Mouse (Mus musculus): ENCODE results near the gene Tmcc2. TPM values are rescaled to one million over a fixed set of nuclear protein-coding genes. Genes with fewer than 3 reads are reported as not detected.

Gene Tmcc2
- polyA plus RNA-seq, 1 experiment from 2014 or later, result 26.1 TPM

DNA sequence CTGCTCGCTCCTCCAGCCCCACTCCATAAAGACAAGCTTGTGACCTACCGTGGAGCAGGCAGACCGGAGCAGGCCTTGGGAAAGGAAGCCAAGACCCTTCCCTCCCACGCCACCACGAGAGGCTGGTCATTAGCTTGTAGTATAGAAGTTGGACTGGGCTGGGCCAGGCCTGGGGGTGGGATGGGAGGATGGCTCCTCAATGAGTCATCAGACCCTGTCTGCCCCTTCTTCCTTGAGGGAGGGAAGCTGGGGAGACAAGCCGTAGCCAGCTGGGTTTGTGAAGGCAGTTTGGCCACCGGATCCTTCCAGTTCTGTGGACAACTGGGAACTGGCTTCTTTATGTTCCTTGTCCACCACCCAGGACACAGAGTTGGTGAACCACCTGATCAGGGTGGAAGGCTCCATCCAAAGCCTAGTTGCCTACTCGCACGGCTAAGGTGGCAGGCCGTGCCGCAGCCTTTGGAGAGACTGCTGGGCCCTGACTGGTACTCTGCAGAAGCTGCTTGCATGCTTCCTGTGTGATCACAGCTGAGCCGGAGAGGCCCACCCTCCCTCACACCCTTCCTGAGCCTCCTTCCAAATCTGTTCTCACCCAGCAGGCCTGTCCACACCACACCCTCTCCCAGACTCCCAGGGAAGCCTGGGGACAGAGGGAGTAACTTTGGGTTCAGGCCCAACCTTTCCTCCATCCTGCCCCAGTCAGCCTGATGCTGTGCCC is 44.8 kb downstream of the Tmcc2 start:
- peak; percentile 43; the same call in 1 of the 2 replicates for ATAC-seq
- no peak overlapping the region for H3K9ac ChIP-seq (replicated peaks)
- H3K4me2 ChIP-seq (replicated peaks), result no peak overlapping the region
- H3K4me1 ChIP-seq (replicated peaks), result no peaks in the 10 kb centered on the region
- no peak overlapping the region for H3K4me3 ChIP-seq (replicated peaks)
- peaks cover 6% of the 10 kb centered on the region; the same call in 1 of the 2 replicates for H3K9me3 ChIP-seq
- H3K27ac ChIP-seq, result no peak overlapping the region
- 84% methylated on average over 12 of the region's 12 CpGs for WGBS
- no peaks in the 10 kb centered on the region for H3K36me3 ChIP-seq
- no peaks in the 10 kb centered on the region for H3K27me3 ChIP-seq

DNA sequence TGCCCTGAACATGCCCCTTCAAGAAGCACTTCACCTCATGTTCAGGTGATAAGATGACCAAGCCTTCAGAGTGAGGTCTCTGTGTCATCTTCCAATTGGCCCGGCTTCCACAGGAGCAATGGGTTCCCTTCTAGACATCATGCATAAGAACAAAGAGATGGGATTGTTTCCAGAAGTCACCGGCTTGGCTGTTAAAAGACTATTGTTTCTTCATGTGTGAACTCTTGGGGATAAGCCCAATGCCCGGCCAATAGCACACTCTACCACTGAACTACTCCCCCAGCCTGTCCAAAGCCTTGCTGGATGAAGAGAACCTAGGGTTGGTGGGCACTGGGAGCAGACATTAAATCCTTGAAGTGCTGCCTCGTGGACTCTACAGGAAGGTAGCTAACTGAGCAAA is 45.6 kb downstream of the Tmcc2 start:
- 78% methylated on average over 4 of the region's 4 CpGs for WGBS
- no peak overlapping the region for H3K4me3 ChIP-seq (replicated peaks)
- no peak for ATAC-seq
- peaks cover 3% of the 10 kb centered on the region; the same call in 1 of the 2 replicates for H3K9me3 ChIP-seq
- no peak overlapping the region for H3K27ac ChIP-seq
- H3K4me2 ChIP-seq (replicated peaks), result no peak overlapping the region
- no peaks in the 10 kb centered on the region for H3K27me3 ChIP-seq
- no peaks in the 10 kb centered on the region for H3K36me3 ChIP-seq
- no peaks in the 10 kb centered on the region for H3K4me1 ChIP-seq (replicated peaks)
- no peak overlapping the region for H3K9ac ChIP-seq (replicated peaks)

DNA sequence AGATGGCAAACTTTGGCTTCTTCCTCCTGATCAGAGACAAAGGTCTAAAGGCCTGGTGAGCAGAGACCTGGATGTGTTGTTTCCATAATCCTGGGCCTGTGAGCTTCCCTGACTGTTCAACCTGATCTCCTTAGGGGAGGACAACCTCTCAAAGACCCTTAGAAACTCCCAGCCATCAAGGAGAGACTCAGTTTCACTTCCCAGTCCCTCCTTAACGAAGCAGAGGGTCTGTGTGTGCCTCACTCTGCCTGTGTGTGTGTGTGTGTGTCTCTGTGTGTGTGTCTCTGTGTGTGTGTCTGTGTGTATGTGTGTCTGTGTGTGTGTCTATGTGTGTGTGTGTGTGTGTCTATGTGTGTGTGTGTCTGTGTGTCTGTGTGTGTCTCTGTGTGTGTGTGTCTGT is 47.4 kb downstream of the Tmcc2 start:
- H3K27ac ChIP-seq, result no peak overlapping the region
- no peak overlapping the region for H3K4me3 ChIP-seq (replicated peaks)
- no peak overlapping the region for H3K9ac ChIP-seq (replicated peaks)
- ATAC-seq, result no peak
- H3K4me2 ChIP-seq (replicated peaks), result no peak overlapping the region
- H3K9me3 ChIP-seq, result no peaks in the 10 kb centered on the region
- no peaks in the 10 kb centered on the region for H3K27me3 ChIP-seq
- no peaks in the 10 kb centered on the region for H3K36me3 ChIP-seq
- 95% methylated on average over 1 of the region's 1 CpGs for WGBS
- no peaks in the 10 kb centered on the region for H3K4me1 ChIP-seq (replicated peaks)

DNA sequence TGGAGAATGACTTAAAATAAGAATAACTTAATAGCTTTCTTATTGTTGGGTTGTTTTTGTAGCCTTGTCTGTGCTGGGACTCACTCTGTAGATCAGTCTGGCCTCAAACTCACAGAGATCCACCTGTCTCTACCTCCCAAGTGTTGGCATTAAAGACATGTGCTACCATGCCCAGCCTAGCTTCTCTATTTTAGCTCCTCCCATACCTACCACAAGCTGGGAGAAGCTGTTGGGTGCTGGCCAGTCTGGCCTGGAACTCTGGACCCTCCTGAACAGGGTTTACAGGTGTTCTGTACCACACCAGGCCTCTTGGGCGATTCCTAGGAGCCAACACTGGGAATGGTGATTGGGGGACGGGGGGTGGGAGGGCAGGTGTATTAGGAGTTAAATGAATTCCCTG is 47.9 kb downstream of the Tmcc2 start:
- no peak for ATAC-seq

DNA sequence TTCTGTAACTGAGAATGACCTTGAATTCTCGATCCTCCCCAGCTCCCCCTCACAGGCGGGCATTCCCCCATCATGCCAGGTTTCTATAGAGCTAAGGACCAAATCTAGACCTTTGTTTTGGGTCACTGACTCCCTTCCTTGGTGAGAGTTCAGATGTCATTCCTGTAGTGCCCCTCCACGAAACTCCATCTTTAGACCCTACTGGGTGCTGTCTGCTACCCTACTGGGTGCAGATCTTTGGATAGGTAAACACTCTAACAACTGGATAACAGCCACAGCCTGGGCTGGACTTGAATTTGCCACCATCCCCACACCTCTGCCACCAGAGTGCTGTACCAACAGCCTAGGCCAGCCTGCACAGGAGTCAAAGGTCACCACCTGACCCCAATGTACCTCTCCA is 48.6 kb downstream of the Tmcc2 start:
- H3K27me3 ChIP-seq, result no peaks in the 10 kb centered on the region
- peaks cover 7% of the 10 kb centered on the region for H3K4me1 ChIP-seq (replicated peaks)
- 67% methylated on average over 3 of the region's 3 CpGs for WGBS
- no peak for ATAC-seq
- H3K9ac ChIP-seq (replicated peaks), result no peak overlapping the region
- no peaks in the 10 kb centered on the region for H3K36me3 ChIP-seq
- no peak overlapping the region for H3K27ac ChIP-seq
- no peak overlapping the region for H3K4me2 ChIP-seq (replicated peaks)
- H3K9me3 ChIP-seq, result no peaks in the 10 kb centered on the region
- no peak overlapping the region for H3K4me3 ChIP-seq (replicated peaks)

More for the DNA sequence above, 47.9 kb downstream of the Tmcc2 start:
- Histone ChIP-seq H3K4me1 (replicated peaks) (0 out of 2 replicates have a peak, but pooled peaks cover 3% of the 10 kb centered on the region), H3K36me3 (no peaks in the 10 kb centered on the region), H3K9ac (replicated peaks) (no peak overlapping the region), H3K4me3 (replicated peaks) (no peak overlapping the region), H3K9me3 (no peaks in the 10 kb centered on the region), H3K27ac (no peak overlapping the region), H3K4me2 (replicated peaks) (no peak overlapping the region), H3K27me3 (no peaks in the 10 kb centered on the region)
- WGBS, result 96% methylated on average over 2 of the region's 2 CpGs

DNA sequence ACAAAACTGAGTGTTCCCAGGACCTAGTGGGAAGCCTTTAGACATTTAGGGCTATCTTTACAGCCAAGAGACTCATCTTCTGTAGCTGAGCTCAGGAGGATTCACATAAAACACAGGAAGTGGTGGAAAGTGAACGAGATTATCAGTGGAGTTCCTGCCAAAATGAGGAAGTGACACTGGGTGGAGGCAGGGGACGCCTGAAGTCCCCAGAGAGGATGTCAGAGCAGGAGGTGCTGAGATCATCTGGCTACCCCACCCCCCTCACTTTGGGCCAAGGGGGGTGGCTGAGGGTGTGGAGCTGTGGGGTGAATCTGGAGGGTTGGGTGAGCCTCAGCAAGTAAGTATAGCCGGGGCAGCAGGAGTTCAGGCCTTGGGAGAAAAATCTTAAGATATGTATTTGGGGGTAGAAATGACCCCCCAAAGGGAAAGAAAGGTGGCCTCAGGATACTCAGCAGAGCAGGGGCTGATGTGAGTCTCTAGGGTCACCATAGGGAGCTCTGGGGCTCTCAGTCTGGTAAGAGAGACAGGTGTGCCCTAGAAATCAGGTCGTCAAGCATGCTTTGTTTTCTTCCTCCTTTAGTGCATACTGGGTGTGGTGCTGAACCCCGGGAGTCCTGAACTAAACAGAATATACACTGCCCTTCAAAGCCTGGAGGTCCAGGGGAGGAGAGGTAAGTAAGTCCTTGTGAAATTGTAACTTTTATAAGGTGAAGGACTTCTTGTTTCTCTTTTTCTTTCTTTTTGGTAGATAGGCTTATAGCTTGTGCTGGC is 49.2 kb downstream of the Tmcc2 start:
- ATAC-seq, result no peak
- H3K36me3 ChIP-seq, result no peaks in the 10 kb centered on the region
- H3K9ac ChIP-seq (replicated peaks), result no peak overlapping the region
- no peaks in the 10 kb centered on the region for H3K9me3 ChIP-seq
- H3K27me3 ChIP-seq, result no peaks in the 10 kb centered on the region
- peaks cover 13% of the 10 kb centered on the region for H3K4me1 ChIP-seq (replicated peaks)
- 68% methylated on average over 5 of the region's 5 CpGs for WGBS
- no peak overlapping the region for H3K27ac ChIP-seq
- H3K4me2 ChIP-seq (replicated peaks), result no peak overlapping the region
- no peak overlapping the region for H3K4me3 ChIP-seq (replicated peaks)

DNA sequence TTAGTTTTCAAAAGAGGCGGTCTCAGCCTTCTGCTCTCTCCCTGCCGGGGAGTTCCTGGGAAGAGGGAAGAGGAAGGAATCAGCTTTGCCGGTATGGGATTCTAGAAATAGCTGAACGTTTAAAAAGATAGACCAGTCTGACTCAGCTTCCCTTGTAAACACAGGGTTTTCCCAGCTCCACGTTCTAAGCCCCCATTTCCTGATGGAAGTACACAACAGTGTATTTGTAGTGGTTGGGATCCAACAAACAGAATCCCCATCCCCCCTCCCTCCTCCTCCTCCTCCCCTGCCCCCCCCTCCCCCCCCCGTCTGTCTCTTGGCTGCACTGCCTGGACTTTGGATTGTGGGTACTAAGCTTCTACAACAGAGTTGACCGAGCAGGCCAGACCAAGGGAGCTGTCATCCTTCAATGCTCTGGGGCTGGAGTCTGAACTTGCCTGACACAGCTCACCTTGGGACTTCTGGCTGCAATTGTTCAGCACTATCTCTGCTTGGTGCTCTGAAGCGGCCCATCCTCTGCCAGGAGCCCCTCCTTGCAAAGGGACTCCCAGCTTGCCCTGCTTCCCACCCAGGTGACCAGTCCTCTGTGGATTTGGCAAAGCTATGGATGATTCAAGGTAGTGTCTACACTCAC is 52.9 kb downstream of the Tmcc2 start:
- H3K27ac ChIP-seq, result no peak overlapping the region
- H3K4me3 ChIP-seq (replicated peaks), result no peak overlapping the region
- no peak overlapping the region for H3K4me2 ChIP-seq (replicated peaks)
- no peak overlapping the region for H3K9ac ChIP-seq (replicated peaks)
- 47% methylated on average over 8 of the region's 8 CpGs for WGBS
- no peaks in the 10 kb centered on the region for H3K36me3 ChIP-seq
- no peaks in the 10 kb centered on the region for H3K27me3 ChIP-seq
- peaks cover 51% of the 10 kb centered on the region for H3K4me1 ChIP-seq (replicated peaks)
- ATAC-seq, result no peak
- no peaks in the 10 kb centered on the region for H3K9me3 ChIP-seq

DNA sequence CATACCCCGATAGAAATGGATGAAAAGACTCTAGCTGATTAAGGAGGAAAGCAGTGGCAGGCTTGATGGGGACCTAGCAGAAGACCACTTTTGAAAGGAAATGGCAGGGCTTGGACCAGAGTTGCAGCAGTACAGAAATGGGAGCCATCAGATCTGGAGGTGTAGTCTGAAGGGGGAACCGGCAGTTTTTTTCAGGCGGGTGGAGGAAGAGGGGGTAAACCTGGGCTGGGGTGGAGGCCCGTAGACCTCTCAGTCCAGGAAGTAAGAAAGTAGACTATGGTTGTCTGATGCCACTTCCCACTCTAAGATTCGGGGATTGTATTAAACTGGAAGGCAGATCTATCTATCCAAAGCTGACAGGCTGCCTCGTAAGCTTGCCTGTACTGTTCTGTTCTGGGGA is 54.2 kb downstream of the Tmcc2 start:
- H3K27me3 ChIP-seq, result no peaks in the 10 kb centered on the region
- peaks cover 8% of the 10 kb centered on the region for H3K36me3 ChIP-seq
- no peak for ATAC-seq
- H3K9ac ChIP-seq (replicated peaks), result no peak overlapping the region
- no peak overlapping the region for H3K4me3 ChIP-seq (replicated peaks)
- H3K27ac ChIP-seq, result no peak overlapping the region
- no peak overlapping the region for H3K4me2 ChIP-seq (replicated peaks)
- no peaks in the 10 kb centered on the region for H3K9me3 ChIP-seq
- WGBS, result 71% methylated on average over 6 of the region's 6 CpGs
- peaks cover 63% of the 10 kb centered on the region for H3K4me1 ChIP-seq (replicated peaks)

DNA sequence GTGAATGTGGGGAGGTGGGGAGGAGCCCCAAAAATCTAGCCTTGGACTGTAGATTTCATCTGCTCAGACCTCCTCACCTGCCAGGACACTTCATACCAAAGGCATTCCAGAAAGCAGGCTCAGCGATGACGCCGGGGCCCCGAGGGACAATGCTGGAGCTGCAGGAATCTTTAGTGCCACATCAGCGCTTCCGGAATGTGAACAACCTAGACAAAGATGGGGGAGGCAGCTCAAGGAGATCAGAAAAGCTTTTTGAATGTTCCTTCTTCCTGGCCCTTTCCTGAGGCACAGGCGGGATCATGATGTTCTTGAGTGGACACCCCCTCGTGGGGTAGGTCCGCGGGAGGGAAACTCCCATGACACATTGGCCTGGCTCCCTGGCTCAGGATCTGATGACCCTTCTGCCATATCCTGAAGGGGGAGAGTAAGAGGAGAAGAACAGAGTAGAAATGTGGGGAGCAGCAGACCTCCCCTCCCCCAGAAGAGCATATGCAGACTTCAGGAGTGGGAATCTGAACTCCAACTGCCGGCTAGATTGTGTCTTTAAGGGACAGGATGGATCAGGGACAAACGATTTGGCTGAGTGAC is 55.6 kb downstream of the Tmcc2 start:
- no peaks in the 10 kb centered on the region for H3K9me3 ChIP-seq
- H3K27me3 ChIP-seq, result no peaks in the 10 kb centered on the region
- H3K4me1 ChIP-seq (replicated peaks), result peaks cover 78% of the 10 kb centered on the region
- no peak for ATAC-seq
- H3K36me3 ChIP-seq, result peaks cover 22% of the 10 kb centered on the region
- WGBS, result 25% methylated on average over 12 of the region's 12 CpGs
- H3K4me2 ChIP-seq (replicated peaks), result no peak overlapping the region
- no peak overlapping the region for H3K9ac ChIP-seq (replicated peaks)
- H3K4me3 ChIP-seq (replicated peaks), result no peak overlapping the region
- H3K27ac ChIP-seq, result peak overlapping the region; percentile 89; the same call in 1 of the 2 replicates

DNA sequence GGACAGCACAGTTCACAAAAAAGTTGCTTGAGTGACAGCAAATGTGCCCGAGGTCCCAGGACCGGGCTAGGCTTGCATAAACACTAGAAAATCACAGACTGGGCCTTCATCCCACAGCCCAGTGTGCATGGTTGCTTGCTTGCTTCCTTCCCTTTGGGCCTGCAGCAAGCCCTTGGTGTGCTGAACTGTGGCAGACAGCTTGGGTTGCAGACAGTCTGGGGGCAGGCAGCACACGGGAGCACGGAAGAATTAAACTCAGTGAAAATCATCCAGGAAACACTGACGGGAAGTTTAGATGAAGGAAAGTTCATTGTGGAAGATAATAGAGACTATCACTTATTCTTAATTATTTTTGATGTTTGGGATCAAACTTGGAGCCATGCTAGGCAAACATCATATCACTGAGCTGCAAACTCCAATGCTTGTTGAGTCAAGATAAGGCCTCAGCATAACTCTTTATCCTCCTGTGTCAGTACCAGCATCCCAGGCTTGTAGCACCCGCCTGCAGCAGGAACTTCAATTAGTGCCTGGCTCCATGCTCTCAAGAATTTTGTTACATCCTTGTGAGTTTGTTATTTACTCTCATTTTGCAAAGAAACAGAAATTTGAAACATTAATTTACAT is 56.8 kb downstream of the Tmcc2 start:
- H3K36me3 ChIP-seq, result peaks cover 33% of the 10 kb centered on the region
- H3K9ac ChIP-seq (replicated peaks), result peak overlapping the region; percentile 34; the same call in 1 of the 2 replicates
- peak; percentile 28; the same call in 1 of the 2 replicates for ATAC-seq
- H3K4me2 ChIP-seq (replicated peaks), result no peak overlapping the region
- H3K27ac ChIP-seq, result peak overlapping the region; percentile 89
- no peaks in the 10 kb centered on the region for H3K27me3 ChIP-seq
- H3K4me1 ChIP-seq (replicated peaks), result peaks cover 89% of the 10 kb centered on the region
- 10% methylated on average over 6 of the region's 6 CpGs for whole genome bisulfite sequencing
- no peaks in the 10 kb centered on the region for H3K9me3 ChIP-seq
- H3K4me3 ChIP-seq (replicated peaks), result no peak overlapping the region

DNA sequence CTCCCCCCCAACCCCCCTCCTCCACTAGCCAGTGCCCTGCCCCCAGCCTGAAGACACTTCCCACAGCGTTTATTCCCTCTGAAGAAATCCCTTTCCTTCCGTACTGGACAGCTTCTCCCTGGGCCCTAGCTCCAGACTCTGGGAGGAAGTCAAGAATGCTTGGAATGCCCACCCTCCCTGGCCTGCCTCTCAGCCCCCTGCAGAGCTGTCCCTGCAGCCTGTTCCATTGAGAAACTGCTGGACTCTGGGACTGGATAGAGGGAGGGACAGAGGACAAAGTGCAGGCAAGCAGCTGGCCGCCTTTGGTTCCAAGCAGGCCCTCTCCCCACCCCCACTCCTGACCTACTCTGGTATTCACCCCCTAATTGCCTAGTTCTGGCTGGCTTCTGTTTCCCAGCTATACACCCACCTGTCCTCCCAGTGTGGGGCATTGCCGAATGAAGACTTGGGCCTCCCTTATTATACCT is 57.4 kb downstream of the Tmcc2 start:
- H3K4me3 ChIP-seq (replicated peaks), result no peak overlapping the region
- H3K4me2 ChIP-seq (replicated peaks), result no peak overlapping the region
- H3K4me1 ChIP-seq (replicated peaks), result peaks cover 93% of the 10 kb centered on the region
- no peaks in the 10 kb centered on the region for H3K27me3 ChIP-seq
- H3K9me3 ChIP-seq, result no peaks in the 10 kb centered on the region
- H3K27ac ChIP-seq, result peak overlapping the region; percentile 89
- peak overlapping the region; percentile 34; the same call in 1 of the 2 replicates for H3K9ac ChIP-seq (replicated peaks)
- H3K36me3 ChIP-seq, result peaks cover 36% of the 10 kb centered on the region
- peak; percentile 80 for ATAC-seq
- 1% methylated on average over 4 of the region's 4 CpGs for WGBS
